Mouse (Mus musculus) left cerebral cortex, adult 2 months (tissue): ENCODE results near the gene 2210011C24Rik. TPM values are rescaled to one million over a fixed set of nuclear protein-coding genes. Genes with fewer than 3 reads are reported as not detected.
"Not testable (repeated sequence)": the region's sequence is repeated elsewhere in the genome, so short reads cannot be mapped to it uniquely, and the experiment has no call there.

ENCODE experiments used
- DNase-seq, 2 experiments: peaks; one replicate each; pipeline ENCODE4 v3.0.0; 2021 to 2022; ENCODE audit warnings: low spot score in 2 of 2, mixed read lengths in 1 of 2; ENCODE audit errors: extremely low spot score in 1 of 2
- H3K27ac ChIP-seq: fragments of 200-600 bp; 2 replicates; pipeline ENCODE4 v1.8.1; 2022
- H3K4me3 ChIP-seq: fragments of 200-600 bp; 2 replicates; pipeline ENCODE4 v1.8.1; 2022
- CTCF ChIP-seq: fragments of 200-600 bp; IDR thresholded peaks from 2 replicates; pipeline ENCODE4 v1.8.1; 2022; ENCODE audit warnings: antibody characterized with exemption, mild to moderate bottlenecking, moderate library complexity
- intact Hi-C: fragments of 180-260 bp; cut with DNase I; formaldehyde crosslinking; loops from one replicate; pipeline ENCODE4 v1.15.1; 2025
- total RNA-seq, 2 experiments: library from RNA; stranded (reverse); gene quantifications; 2 replicates each; pipeline ENCODE4 v1.2.3; 2021

Gene 2210011C24Rik
- total RNA-seq, 2 experiments from 2014 or later: 1.0 to 1.3 TPM

DNA sequence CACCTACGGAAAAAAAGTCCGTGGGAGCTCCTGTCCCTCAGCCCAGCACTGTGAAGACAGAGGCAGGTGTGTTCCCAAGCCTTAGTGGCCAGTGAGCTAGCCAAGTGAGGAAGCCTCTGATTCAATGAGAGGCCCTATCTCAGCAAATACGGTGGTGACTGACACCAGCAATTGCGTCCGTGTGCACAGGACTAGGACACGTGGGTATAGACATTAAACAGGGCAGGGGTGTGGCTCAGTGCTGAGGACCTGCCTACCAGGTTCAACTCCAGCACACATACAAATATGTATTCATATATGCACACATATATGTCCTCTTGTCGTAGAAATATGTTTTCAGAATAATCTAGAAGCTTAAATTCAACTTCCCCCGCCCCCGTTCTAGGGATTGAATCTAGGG lies 7.8 kb upstream of the 2210011C24Rik start:
- intact Hi-C loops: no loop called here
- H3K27ac ChIP-seq: no peak overlapping the region
- DNase-seq: no peak
- H3K4me3 ChIP-seq: no peak overlapping the region
- TF ChIP-seq CTCF: no peak

DNA sequence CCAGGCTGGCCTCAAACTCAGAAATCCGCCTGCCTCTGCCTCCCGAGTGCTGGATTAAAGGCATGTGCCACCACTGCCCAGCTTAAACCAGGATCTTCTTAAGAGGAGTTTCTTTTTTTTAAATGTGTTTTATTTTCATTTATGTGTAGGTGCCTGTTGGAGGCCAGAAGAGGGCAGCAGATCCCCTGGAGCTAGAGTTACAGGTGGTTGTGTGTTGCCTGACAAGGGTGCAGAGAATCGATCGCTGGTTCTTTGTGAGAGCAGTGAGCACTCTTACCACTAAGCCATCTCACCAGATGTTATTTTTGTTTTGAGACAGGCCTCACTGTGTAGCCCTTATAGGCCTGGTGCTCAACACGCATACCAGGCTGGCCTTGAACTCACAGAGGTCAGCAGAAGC lies 3.9 kb upstream of the 2210011C24Rik start:
- no peak; the same call in 1 of the 2 replicates for TF ChIP-seq CTCF
- no peak overlapping the region for H3K27ac ChIP-seq
- no peak for DNase-seq
- no peak overlapping the region for H3K4me3 ChIP-seq
- intact Hi-C loops: no loop called here

DNA sequence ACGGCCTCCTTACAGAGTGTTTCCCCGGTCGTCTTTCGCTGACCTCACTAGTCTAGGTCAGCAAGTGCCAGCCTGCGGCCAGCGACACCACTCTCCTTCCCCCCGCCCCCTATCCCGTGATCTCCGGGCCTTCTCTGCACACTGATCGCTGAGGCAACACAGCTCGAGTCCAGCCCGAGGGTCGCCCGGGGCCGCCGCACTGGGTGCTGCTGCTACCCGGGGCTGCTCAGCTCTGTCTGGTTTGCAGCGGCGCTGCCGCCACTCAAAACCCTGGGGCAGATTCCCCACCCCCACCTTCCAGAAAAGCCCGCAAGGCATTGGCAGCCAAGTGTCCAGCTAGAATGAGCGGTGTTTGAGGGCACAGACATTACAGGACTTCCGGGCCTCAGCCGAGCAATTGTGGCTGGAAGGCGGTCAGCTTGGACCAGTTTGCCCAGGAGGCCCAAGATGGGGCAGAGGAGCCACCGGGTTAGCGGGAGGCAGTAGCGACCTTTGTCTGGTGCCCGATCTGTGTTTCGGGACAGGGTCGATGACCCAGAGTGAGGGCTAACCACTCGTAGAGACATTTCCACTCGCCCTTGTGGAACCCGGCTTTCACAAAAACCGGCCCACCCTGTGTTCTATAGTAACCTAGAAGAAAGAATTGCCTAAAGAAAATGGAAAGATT lies 661 bp upstream of the 2210011C24Rik start:
- DNase-seq: no peak
- H3K4me3 ChIP-seq: no peak overlapping the region
- no peak for TF ChIP-seq CTCF
- intact Hi-C loops: no loop called here
- no peak overlapping the region for H3K27ac ChIP-seq

DNA sequence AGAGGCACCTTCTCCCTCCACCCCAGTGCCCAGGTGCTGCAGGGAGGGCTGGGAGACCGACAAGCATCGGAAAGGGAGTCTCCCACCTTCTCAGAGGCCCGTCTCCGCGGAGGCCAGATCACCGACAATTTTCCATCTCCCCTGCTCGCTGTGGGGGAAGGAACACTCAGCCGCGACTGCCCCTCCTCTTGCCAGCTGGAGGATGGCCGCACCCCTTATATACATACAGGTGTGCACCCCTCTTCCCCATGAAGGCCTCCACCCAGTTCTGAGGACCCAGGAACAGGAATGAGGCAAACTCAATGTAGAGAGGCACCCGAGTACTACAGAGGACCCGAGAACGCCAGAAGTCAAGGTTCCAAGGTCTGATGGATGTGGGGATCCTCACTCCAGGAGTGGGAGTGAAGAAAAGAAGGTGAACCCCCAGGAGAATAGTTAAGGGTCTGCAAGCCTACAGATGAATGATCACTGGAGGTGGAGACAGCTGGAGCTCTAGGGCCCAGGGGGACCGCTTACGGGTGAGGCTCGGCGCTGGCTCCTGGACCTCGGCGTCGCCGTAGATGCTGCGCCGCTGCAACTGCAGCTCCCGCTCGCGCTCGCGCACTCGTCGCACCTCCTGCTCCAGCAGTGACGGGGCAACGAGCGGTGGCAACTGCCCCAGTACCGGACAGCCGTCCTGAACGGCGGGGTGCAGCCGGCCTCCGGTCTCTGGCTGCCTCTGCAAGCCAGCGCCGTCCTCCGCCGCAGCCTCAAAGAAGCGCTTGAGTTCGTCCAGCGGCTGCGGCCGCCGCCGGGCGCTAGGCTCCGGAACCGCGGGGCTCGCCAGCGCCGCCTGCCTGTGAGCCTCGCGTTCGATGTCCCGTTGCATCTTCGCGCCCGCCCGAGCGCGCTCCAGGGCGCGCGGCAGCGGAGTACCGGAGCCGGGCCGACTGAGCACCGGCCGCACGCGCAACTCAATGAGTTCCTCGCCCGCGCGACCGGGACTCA lies 1.1 kb downstream of the 2210011C24Rik start:
- Histone ChIP-seq H3K4me3 (peak overlapping the region; percentile 54), H3K27ac (no peak overlapping the region)
- peak; percentile 70 to 76 for DNase-seq
- peak; percentile 83 for TF ChIP-seq CTCF
- intact Hi-C loops: no loop called here

DNA sequence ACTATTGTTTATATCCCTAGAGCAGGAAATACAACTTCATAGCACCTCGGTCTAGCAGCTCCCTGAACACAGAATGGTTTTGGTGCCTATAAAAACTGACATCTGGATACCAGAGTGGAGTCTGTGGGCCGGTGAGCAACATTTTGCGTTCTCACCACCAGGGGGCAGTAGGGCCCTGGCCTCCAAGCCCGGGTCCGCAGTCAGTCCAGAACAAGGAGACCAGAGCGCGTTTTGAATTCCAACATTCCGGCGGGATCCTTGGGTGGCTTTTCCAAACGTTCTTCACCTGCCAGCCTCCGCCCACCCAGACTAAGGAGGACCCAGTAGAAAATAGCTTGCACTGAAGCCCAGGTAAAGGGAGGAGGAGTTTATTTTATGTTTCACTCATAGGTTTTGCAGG lies 2.1 kb downstream of the 2210011C24Rik start:
- Histone ChIP-seq H3K27ac (no peak overlapping the region), H3K4me3 (no peak overlapping the region)
- TF ChIP-seq CTCF: peak; percentile 98
- intact Hi-C loops: no loop called here
- peak; percentile 81 to 89 for DNase-seq

DNA sequence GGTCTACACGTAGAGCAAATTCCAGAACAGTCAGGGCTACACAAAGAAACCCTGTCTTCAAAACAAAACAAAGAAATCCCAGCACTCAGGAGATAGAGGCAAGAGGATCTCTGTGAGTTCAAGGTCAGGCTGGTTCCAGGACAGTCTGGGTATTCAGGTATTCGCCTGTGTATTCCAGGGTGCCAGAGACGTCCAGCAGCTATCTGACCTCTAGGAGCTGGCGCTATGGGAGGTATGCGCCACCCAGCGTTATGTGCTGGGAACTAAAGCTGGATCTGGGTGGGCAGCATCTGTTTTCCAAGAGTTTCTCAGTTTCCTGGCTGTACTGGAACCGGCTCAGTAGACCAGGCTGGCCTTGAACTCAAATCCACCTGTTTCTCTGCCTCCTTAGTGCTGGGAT lies 3.6 kb downstream of the 2210011C24Rik start:
- intact Hi-C loops: no loop called here
- TF ChIP-seq CTCF: peak; percentile 1
- Histone ChIP-seq H3K4me3 (no peak overlapping the region), H3K27ac (no peak overlapping the region)
- no peak for DNase-seq

DNA sequence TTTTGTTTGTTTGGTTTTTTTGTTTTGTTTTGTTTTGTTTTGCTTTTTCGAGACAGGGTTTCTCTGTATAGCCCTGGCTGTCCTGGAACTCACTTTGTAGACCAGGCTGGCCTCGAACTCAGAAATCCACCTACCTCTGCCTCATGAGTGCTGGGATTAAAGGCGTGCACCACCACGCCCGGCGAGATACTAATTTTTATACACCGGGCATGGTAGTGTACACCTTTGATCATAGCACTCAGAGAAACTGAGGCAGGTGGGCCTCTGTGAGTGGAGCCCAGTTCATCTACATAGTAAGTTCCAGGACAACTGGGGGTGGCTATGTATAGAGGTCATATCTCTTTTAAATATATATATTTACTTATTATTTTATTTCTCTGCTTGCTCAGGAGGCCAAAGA lies 6.5 kb downstream of the 2210011C24Rik start:
- intact Hi-C loops, H3K27ac ChIP-seq, DNase-seq, H3K4me3 ChIP-seq: not testable (repeated sequence)

DNA sequence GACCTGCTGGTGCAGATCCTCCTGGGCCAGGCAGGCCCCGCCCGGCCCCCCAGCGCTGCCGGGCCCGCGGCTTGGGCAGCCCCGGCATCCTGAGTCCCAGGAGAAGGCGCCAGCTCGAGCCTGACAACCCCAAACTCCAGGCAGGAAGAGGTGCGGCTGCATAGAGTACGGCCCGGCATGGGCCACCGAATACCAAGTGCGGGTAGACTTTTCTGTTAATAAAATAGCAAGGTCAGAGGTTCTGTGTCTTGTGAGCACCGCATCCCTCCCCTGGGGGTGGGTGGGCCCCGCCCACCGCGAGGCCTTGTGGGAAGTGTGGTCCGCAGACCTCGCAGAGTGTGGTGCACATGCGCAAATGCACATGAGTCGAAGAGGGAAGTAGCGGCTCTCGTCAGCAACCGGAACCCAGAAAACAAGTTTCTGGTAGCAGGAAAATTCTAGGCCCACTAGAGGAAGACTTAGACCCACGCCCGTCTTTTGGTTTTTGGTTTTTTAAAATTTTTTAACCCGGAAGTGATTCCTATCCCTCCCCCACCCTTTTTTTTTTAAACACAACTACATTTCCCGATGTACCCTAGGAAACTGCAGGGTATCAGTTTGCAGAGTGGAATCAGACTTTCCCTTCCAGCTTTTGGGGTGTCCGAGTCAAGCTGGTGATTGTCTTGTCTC lies 7.3 kb downstream of the 2210011C24Rik start:
- DNase-seq: peak; percentile 89 to 92
- no peak for TF ChIP-seq CTCF
- Histone ChIP-seq H3K4me3 (peak overlapping the region; percentile 84), H3K27ac (peak overlapping the region; percentile 88)
- intact Hi-C loops: no loop called here

DNA sequence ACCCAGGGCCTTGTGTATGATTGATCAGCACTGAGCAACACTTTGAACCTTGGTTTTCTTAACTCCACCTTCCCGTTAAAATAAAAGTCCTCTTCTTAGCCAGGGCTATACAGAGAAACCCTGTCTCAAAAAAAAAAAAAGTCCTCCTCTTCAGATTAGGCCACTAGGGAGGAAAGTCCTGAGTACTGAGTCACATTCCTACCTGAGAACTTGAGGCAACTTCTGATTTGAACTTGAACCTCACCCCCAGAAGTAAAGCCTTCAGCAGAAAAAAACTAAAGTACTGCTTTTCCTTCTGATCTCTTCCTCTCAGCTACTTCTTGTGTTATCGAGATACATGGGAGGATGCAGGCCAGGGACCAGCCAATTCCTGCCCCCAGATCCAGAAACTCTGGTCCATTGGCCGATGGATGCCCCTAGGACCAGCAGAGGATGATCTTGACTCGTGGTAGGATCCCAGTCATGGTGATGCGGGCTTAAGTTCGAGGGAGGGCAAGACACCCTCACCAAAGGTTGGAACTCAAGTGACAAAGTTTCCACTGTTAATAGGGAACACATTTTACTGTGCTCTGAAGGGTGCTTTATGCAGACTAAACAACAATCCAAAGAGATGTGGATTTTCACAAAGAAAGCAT lies 8.2 kb downstream of the 2210011C24Rik start:
- intact Hi-C loops: no loop called here
- no peak for DNase-seq
- peak overlapping the region; percentile 84 for H3K4me3 ChIP-seq
- peak overlapping the region; percentile 88 for H3K27ac ChIP-seq
- TF ChIP-seq CTCF: no peak

DNA sequence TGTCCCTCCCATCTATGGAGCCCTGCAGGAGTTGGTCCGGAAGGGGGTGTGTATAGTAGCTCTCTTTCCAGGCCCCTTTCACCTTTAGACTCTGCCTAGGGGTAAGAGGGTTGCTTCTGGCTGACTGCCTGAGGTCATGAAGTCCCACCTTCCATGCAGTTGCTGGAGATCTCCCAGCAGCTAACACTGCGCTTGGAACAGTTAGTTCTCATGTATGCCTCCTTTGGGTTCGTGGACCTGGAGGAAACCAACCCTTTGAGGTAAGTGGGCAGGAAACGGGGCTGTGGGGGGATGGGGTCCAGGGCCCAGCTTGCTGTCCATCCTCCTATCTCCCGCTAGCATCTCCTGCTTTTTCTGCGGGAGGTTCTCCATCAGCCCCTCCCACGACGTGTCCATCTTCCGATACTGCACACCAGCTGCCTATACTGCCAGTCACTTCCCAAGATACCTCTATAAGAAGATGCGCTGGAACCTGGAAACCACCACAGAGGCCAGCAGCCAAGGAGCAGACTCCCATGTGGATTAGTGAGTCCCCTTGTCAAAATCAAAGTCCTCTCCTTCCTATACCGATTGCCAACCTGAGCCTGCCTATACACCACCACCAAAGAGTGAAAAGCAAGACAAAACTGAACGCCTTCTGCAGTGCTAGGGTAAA lies 8.9 kb downstream of the 2210011C24Rik start:
- intact Hi-C loops: no loop called here
- no peak for DNase-seq

More for the DNA sequence above, 8.9 kb downstream of the 2210011C24Rik start:
- Histone ChIP-seq H3K27ac (no peak overlapping the region), H3K4me3 (no peak overlapping the region)
- no peak for TF ChIP-seq CTCF
